Mouse (Mus musculus) B cell, adult 2 months (primary cell): ENCODE data around the gene Gpha2.

ENCODE experiments used
- DNase-seq, 2 experiments: peaks; one replicate each; pipeline ENCODE4 v3.0.0; 2022

Gene Gpha2

GRCm38 (mm10) chr19:6242281-6242680 lies 16.1 kb downstream of the Gpha2 start:
- peak; percentile 84 to 88 for DNase-seq

GRCm38 (mm10) chr19:6243226-6243625 lies 17.0 kb downstream of the Gpha2 start:
- DNase-seq, result no peak

GRCm38 (mm10) chr19:6245806-6246205 lies 19.6 kb downstream of the Gpha2 start:
- DNase-seq, result no peak

GRCm38 (mm10) chr19:6247526-6248300 lies 21.5 kb downstream of the Gpha2 start:
- DNase-seq, result no peak

GRCm38 (mm10) chr19:6253021-6253420 lies 26.8 kb downstream of the Gpha2 start:
- no peak for DNase-seq

GRCm38 (mm10) chr19:6260428-6260827 lies 34.2 kb downstream of the Gpha2 start:
- peak; percentile 59 to 61 for DNase-seq

GRCm38 (mm10) chr19:6260946-6261345 lies 34.8 kb downstream of the Gpha2 start:
- DNase-seq, result peak in 1 of 2 experiments; percentile 49

GRCm38 (mm10) chr19:6261379-6261778 lies 35.2 kb downstream of the Gpha2 start:
- no peak for DNase-seq

- peak; percentile 92 for DNase-seq
Observed at GRCm38 (mm10) chr19:6262222-6262621, 36.0 kb downstream of the Gpha2 start.

- DNase-seq, result no peak
Observed at GRCm38 (mm10) chr19:6262839-6263433, 36.8 kb downstream of the Gpha2 start.

GRCm38 (mm10) chr19:6264200-6264599 lies 38.0 kb downstream of the Gpha2 start:
- no peak for DNase-seq

GRCm38 (mm10) chr19:6264945-6265344 lies 38.8 kb downstream of the Gpha2 start:
- DNase-seq, result no peak

GRCm38 (mm10) chr19:6265727-6266182 lies 39.6 kb downstream of the Gpha2 start:
- DNase-seq, result peak in 1 of 2 experiments; percentile 44

- no peak for DNase-seq
Observed at GRCm38 (mm10) chr19:6267306-6268169, 41.4 kb downstream of the Gpha2 start.

- peak; percentile 95 to 96 for DNase-seq
Observed at GRCm38 (mm10) chr19:6268170-6268528, 42.0 kb downstream of the Gpha2 start.

GRCm38 (mm10) chr19:6268670-6269132 lies 42.5 kb downstream of the Gpha2 start:
- DNase-seq, result no peak

GRCm38 (mm10) chr19:6269798-6270475 lies 43.8 kb downstream of the Gpha2 start:
- DNase-seq, result no peak

- no peak for DNase-seq
Observed at GRCm38 (mm10) chr19:6270661-6271060, 44.5 kb downstream of the Gpha2 start.

- no peak for DNase-seq
Observed at GRCm38 (mm10) chr19:6271206-6271605, 45.0 kb downstream of the Gpha2 start.

- no peak for DNase-seq
Observed at GRCm38 (mm10) chr19:6272053-6272452, 45.9 kb downstream of the Gpha2 start.

- DNase-seq, result no peak
Observed at GRCm38 (mm10) chr19:6272738-6273137, 46.6 kb downstream of the Gpha2 start.

- no peak for DNase-seq
Observed at GRCm38 (mm10) chr19:6273592-6273991, 47.4 kb downstream of the Gpha2 start.
